Mouse (Mus musculus) CH12.LX (cell line): ENCODE data around the gene Rps27l. TPM values are rescaled to one million over a fixed set of nuclear protein-coding genes. Genes with fewer than 3 reads are reported as not detected.

Experiments
- DNase-seq: peaks from one replicate; pipeline ENCODE4 v3.0.0-alpha.2; 2013; ENCODE audit errors: extremely low read depth
- H3K27ac ChIP-seq: 2 replicates; pipeline ENCODE4 v1.5.1; 2012; ENCODE audit warnings: low read depth, mild to moderate bottlenecking, control low read depth, moderate library complexity; ENCODE audit not compliant: insufficient read depth
- H3K27me3 ChIP-seq: replicated peaks from 2 replicates; pipeline ENCODE3; 2012; ENCODE audit warnings: inconsistent platforms
- H3K36me3 ChIP-seq, 2 experiments: replicated peaks in 1 of 2; 2 replicates each; pipeline versions ENCODE3 to v1.6.1; 2012; ENCODE audit warnings: inconsistent platforms in 1 of 2, low read length in 1 of 2, mild to moderate bottlenecking in 1 of 2, mixed read lengths in 1 of 2, moderate library complexity in 1 of 2; ENCODE audit not compliant: control insufficient read depth in 1 of 2, insufficient read depth in 1 of 2
- H3K4me1 ChIP-seq, 2 experiments: 2 replicates each; pipeline ENCODE4 v1.6.1; 2012; ENCODE audit warnings: inconsistent platforms in 1 of 2, moderate library complexity in 1 of 2; ENCODE audit not compliant: insufficient read depth in 2 of 2, control insufficient read depth in 1 of 2
- H3K4me2 ChIP-seq: 2 replicates; pipeline ENCODE4 v1.6.1; 2012; ENCODE audit warnings: low read depth, mild to moderate bottlenecking, control low read depth; ENCODE audit not compliant: poor library complexity, insufficient read depth, severe bottlenecking
- H3K4me3 ChIP-seq, 3 experiments: fragments of 150-350 bp in 1 of 3; sonication (generic) in 1 of 3; replicated peaks in 1 of 3; 2 replicates each; pipeline versions ENCODE3 to v1.5.1; 2011 to 2012; ENCODE audit warnings: low read depth in 2 of 3, low read length in 2 of 3, mild to moderate bottlenecking in 2 of 3, moderate library complexity in 2 of 3, control low read depth in 1 of 3, improper control_type of control experiment in 1 of 3, inconsistent platforms in 1 of 3, mixed read lengths in 1 of 3; ENCODE audit not compliant: poor library complexity in 1 of 3
- H3K79me2 ChIP-seq: replicated peaks from 2 replicates; pipeline ENCODE4 v1.6.1; 2012; ENCODE audit warnings: mild to moderate bottlenecking, moderate library complexity; ENCODE audit not compliant: control insufficient read depth, poor library complexity, insufficient read depth, severe bottlenecking; ENCODE audit errors: extremely low read depth
- H3K9ac ChIP-seq: 2 replicates; pipeline ENCODE4 v1.6.1; 2012; ENCODE audit warnings: low read depth, mild to moderate bottlenecking, control low read depth, moderate library complexity; ENCODE audit not compliant: insufficient read depth
- H3K9me3 ChIP-seq: replicated peaks from 2 replicates; pipeline ENCODE3; 2012; ENCODE audit warnings: low read length, inconsistent platforms, mixed read lengths
- BHLHE40 ChIP-seq: IDR thresholded peaks from 2 replicates; pipeline ENCODE4 v1.6.1; 2011; ENCODE audit warnings: mild to moderate bottlenecking, low read depth, low read length, improper control_type of control experiment
- CHD1 ChIP-seq: IDR thresholded peaks from 2 replicates; pipeline ENCODE4 v1.6.1; 2012; ENCODE audit warnings: low read depth, low read length, improper control_type of control experiment, inconsistent platforms
- CTCF ChIP-seq, 2 experiments: IDR thresholded peaks in 1 of 2; conservative IDR thresholded peaks in 1 of 2; 2 replicates each; pipeline ENCODE4 v1.5.1; 2011 to 2012; ENCODE audit warnings: low read depth in 2 of 2, low read length in 2 of 2, improper control_type of control experiment in 1 of 2, inconsistent platforms in 1 of 2, mild to moderate bottlenecking in 1 of 2, moderate library complexity in 1 of 2
- ELF1 ChIP-seq: IDR thresholded peaks from 2 replicates; pipeline ENCODE4 v1.6.1; 2014; ENCODE audit warnings: low read depth, mild to moderate bottlenecking, inconsistent platforms, low read length, improper control_type of control experiment
- EP300 ChIP-seq: IDR thresholded peaks from 2 replicates; pipeline ENCODE4 v1.6.1; 2011; ENCODE audit warnings: low read length, improper control_type of control experiment
- JUND ChIP-seq: conservative IDR thresholded peaks from 2 replicates; pipeline ENCODE4 v1.6.1; 2011; ENCODE audit warnings: low read depth, low read length, improper control_type of control experiment
- MAFK ChIP-seq: IDR thresholded peaks from 2 replicates; pipeline ENCODE4 v1.6.1; 2011; ENCODE audit warnings: low read length, improper control_type of control experiment; ENCODE audit not compliant: insufficient replicate concordance
- MAX ChIP-seq: IDR thresholded peaks from 2 replicates; pipeline ENCODE4 v1.6.1; 2011; ENCODE audit warnings: low read length, improper control_type of control experiment
- MYC ChIP-seq: IDR thresholded peaks from 2 replicates; pipeline ENCODE4 v1.6.1; 2011; ENCODE audit warnings: low read depth, mild to moderate bottlenecking, improper control_type of control experiment, low read length
- POLR2AphosphoS2 ChIP-seq: IDR thresholded peaks from 2 replicates; pipeline ENCODE4 v1.6.1; 2011; ENCODE audit warnings: low read depth, low read length, improper control_type of control experiment
- RAD21 ChIP-seq: IDR thresholded peaks from 2 replicates; pipeline ENCODE4 v1.6.1; 2011; ENCODE audit warnings: low read depth, mild to moderate bottlenecking, low read length, improper control_type of control experiment, moderate library complexity
- RCOR1 ChIP-seq: conservative IDR thresholded peaks from 2 replicates; pipeline ENCODE4 v1.6.1; 2012; ENCODE audit warnings: low read depth, mild to moderate bottlenecking, inconsistent platforms, low read length, improper control_type of control experiment
- SIN3A ChIP-seq: IDR thresholded peaks from 2 replicates; pipeline ENCODE4 v1.6.1; 2012; ENCODE audit warnings: low read length, improper control_type of control experiment, inconsistent platforms
- TCF12 ChIP-seq: IDR thresholded peaks from 2 replicates; pipeline ENCODE4 v1.6.1; 2014; ENCODE audit warnings: low read depth, mild to moderate bottlenecking, inconsistent platforms, low read length, improper control_type of control experiment
- USF2 ChIP-seq: conservative IDR thresholded peaks from 2 replicates; pipeline ENCODE4 v1.6.1; 2011; ENCODE audit warnings: low read depth, low read length, improper control_type of control experiment
- ZNF384 ChIP-seq: IDR thresholded peaks from 2 replicates; pipeline ENCODE4 v1.6.1; 2012; ENCODE audit warnings: low read depth, low read length, improper control_type of control experiment, inconsistent platforms
- dilution Hi-C: fragments of 300-500 bp; cut with MboI; formaldehyde crosslinking; loops from 2 replicates; pipeline ENCODE4 v1.14.3; 2020; ENCODE audit warnings: low sequenced_read_pairs; ENCODE audit not compliant: extremely low pct_unique_long_range_greater_than_20kb, extremely low pct_ligation_motif_present
- in situ Hi-C: fragments of 300-500 bp; cut with MboI; formaldehyde crosslinking; loops from 3 replicates; pipeline ENCODE4 v1.14.3; 2019; ENCODE audit warnings: low sequenced_read_pairs, low pct_ligation_motif_present, low pct_unique_long_range_greater_than_20kb, mixed read lengths
- polyA plus RNA-seq: library from polyadenylated mRNA; unstranded; fragments of >175 nt; gene quantifications from 2 replicates; pipeline ENCODE4 v1.2.1, GENCODE M21; 2012; ENCODE audit warnings: low read depth; ENCODE audit not compliant: insufficient read length
- total RNA-seq, 2 experiments: library from RNA; depleted of rRNA; stranded (reverse); fragments of 300-350 nt in 1 of 2; fragments of >200 nt in 1 of 2; gene quantifications; 2 replicates each; pipeline ENCODE4 v1.2.3; 2012 to 2014

The Rps27l gene
- total and polyA plus RNA-seq, 3 experiments: 593 to 1,755 (median 694) TPM

DNA sequence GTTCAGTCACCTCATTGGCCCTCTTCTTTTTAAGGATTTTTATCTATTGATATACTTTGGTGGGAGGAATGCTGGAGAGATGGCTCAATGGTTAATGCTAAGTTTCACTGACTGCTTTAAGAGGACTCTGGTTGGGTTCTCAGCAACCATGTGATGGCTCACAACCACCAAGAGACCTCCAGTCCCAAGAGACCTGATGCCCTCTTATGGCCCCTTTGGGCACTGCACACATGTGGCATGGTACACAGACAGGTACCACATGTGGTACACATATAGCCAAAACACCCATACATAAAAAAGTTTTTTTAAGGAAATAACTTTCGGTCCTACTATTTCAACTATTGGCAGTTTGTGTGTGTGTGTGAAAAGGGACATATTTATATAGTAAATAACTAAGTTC is 23.8 kb upstream of the Rps27l start:
- dilution Hi-C loops: no loop called here
- no peak for TF ChIP-seq MYC
- TF ChIP-seq MAX: no peak
- no peak for TF ChIP-seq SIN3A
- TF ChIP-seq MAFK: no peak
- peak in 1 of 2 experiments; percentile 41; a peak in 2 of 4 replicates for TF ChIP-seq CTCF (conservative IDR thresholded peaks at IDR 0.05 in 1 of 2, IDR thresholded peaks at IDR 0.05 in 1 of 2; ENCODE audit: low read depth in 2 of 2, low read length in 2 of 2)
- no peak for TF ChIP-seq ELF1
- H3K9ac ChIP-seq: no peak overlapping the region
- peaks cover 3% of the 10 kb centered on the region for H3K9me3 ChIP-seq
- H3K27ac ChIP-seq: no peak overlapping the region
- H3K27me3 ChIP-seq: peaks cover 3% of the 10 kb centered on the region
- H3K4me2 ChIP-seq: no peak overlapping the region
- no peak for DNase-seq
- H3K4me1 ChIP-seq: peaks cover 2 to 14% of the 10 kb centered on the region in 2 experiments; a peak in 3 of 4 replicates
- peaks cover 20% of the 10 kb centered on the region for H3K79me2 ChIP-seq
- in situ Hi-C loops: no loop called here
- peaks cover 0 to 1% of the 10 kb centered on the region in 2 experiments for H3K36me3 ChIP-seq
- no peak overlapping the region for H3K4me3 ChIP-seq

GRCm38 (mm10) chr9:66925853-66926252 is 20.0 kb upstream of the Rps27l start:
- Histone ChIP-seq H3K9me3 (peaks cover 3% of the 10 kb centered on the region), H3K4me1 (peaks cover 0 to 6% of the 10 kb centered on the region in 2 experiments; a peak in 2 of 4 replicates), H3K27me3 (peaks cover 3% of the 10 kb centered on the region), H3K79me2 (no peaks in the 10 kb centered on the region), H3K4me2 (no peak overlapping the region), H3K36me3 (no peaks in the 10 kb centered on the region), H3K9ac (no peak overlapping the region), H3K27ac (no peak overlapping the region), H3K4me3 (no peak overlapping the region)
- dilution Hi-C loops (no loop called here), in situ Hi-C loops (no loop called here)
- TF ChIP-seq CHD1: no peak
- no peak for TF ChIP-seq EP300
- no peak for TF ChIP-seq RAD21
- TF ChIP-seq USF2: no peak
- no peak for TF ChIP-seq ZNF384
- no peak for TF ChIP-seq RCOR1
- TF ChIP-seq TCF12: no peak
- TF ChIP-seq JUND: no peak
- TF ChIP-seq BHLHE40: no peak
- no peak for TF ChIP-seq POLR2AphosphoS2
- no peak for DNase-seq
